Mouse (Mus musculus) lung, embryonic 16.5 days (tissue): ENCODE measurements around the gene Thrap3. TPM values are rescaled to one million over a fixed set of nuclear protein-coding genes. Genes with fewer than 3 reads are reported as not detected.
"Not testable (repeated sequence)": the region's sequence is repeated elsewhere in the genome, so short reads cannot be mapped to it uniquely, and the experiment has no call there.

Experiments used
- ATAC-seq: fragments of 200-750 bp; cut with Nextera tagmentation; 2 replicates; pipeline ENCODE4 v1.8.0; 2017; ENCODE audit warnings: low read depth, mild to moderate bottlenecking, moderate library complexity
- H3K27ac ChIP-seq: fragments of 300-500 bp; sonication (generic); 2 replicates; pipeline ENCODE4 v1.5.1; 2014; ENCODE audit warnings: mild to moderate bottlenecking, control low read depth, low read length
- H3K27me3 ChIP-seq: fragments of 300-500 bp; sonication (generic); 2 replicates; pipeline ENCODE4 v1.6.1; 2014; ENCODE audit warnings: low read depth, low read length, mixed read lengths; ENCODE audit not compliant: control insufficient read depth, insufficient read depth
- H3K36me3 ChIP-seq: fragments of 300-500 bp; sonication (generic); 2 replicates; pipeline ENCODE4 v1.6.1; 2014; ENCODE audit warnings: low read length; ENCODE audit not compliant: control insufficient read depth, insufficient read depth
- H3K4me1 ChIP-seq: fragments of 300-500 bp; sonication (generic); replicated peaks from 2 replicates; pipeline ENCODE4 v1.6.1; 2014; ENCODE audit warnings: low read length, mixed read lengths; ENCODE audit not compliant: control insufficient read depth, insufficient read depth
- H3K4me2 ChIP-seq: fragments of 300-500 bp; sonication (generic); 2 replicates; pipeline ENCODE4 v1.6.1; 2014; ENCODE audit warnings: low read depth, low read length, control low read depth
- H3K4me3 ChIP-seq: fragments of 300-500 bp; sonication (generic); 2 replicates; pipeline ENCODE4 v1.5.1; 2014; ENCODE audit warnings: mild to moderate bottlenecking, low read length, control low read depth
- H3K9ac ChIP-seq: fragments of 300-500 bp; sonication (generic); 2 replicates; pipeline ENCODE4 v1.6.1; 2014; ENCODE audit warnings: low read length, control low read depth
- H3K9me3 ChIP-seq: fragments of 300-500 bp; sonication (generic); 2 replicates; pipeline ENCODE4 v1.6.1; 2016; ENCODE audit warnings: low read length; ENCODE audit not compliant: control insufficient read depth
- WGBS: fragments of 180-500 bp; shearing (Covaris S2); extraction: QIAGEN DNeasy Blood & Tissue Kit; methylation state at CpG from one replicate; pipeline ENCODE4 v1.1.7; 2014; 5-methylcytosine and 5-hydroxymethylcytosine counted together
- polyA plus RNA-seq: library from polyadenylated mRNA; unstranded; fragments of >200 nt; fragmentation: Nextera tagmentation; extraction: Ambion mirVana; gene quantifications from 2 replicates; pipeline ENCODE4 v1.2.1, GENCODE M21; 2015

Thrap3 gene
- polyA plus RNA-seq, 1 experiment from 2014 or later = 213 TPM

DNA sequence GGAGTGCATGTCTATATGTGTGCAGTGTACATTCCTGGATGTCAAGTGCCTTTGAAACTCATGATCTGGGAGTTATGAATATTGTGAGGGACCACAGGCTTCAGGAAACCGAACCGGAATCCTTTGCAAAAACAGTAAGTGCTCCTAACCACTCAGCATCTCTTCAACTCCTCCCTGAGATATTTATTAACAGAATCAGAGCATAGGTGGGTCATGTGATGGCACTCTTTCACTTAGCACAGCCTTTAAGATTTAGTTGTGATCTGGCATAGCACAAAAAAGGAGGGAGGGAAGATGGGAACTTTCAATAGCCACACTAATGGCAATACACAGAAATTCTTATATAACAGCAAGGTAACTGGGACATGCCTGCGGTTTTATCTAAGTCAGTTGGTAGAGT lies 15.5 kb downstream of the Thrap3 start:
- Histone ChIP-seq H3K9ac (no peak overlapping the region), H3K4me2 (no peak overlapping the region), H3K4me1 (peaks cover 3% of the 10 kb centered on the region; the same call in 1 of the 2 replicates), H3K9me3 (no peaks in the 10 kb centered on the region), H3K27ac (no peak overlapping the region), H3K27me3 (no peaks in the 10 kb centered on the region), H3K4me3 (no peak overlapping the region), H3K36me3 (peaks cover 19% of the 10 kb centered on the region)
- ATAC-seq = no peak
- 67% methylated on average over 3 of the region's 3 CpGs for WGBS

DNA sequence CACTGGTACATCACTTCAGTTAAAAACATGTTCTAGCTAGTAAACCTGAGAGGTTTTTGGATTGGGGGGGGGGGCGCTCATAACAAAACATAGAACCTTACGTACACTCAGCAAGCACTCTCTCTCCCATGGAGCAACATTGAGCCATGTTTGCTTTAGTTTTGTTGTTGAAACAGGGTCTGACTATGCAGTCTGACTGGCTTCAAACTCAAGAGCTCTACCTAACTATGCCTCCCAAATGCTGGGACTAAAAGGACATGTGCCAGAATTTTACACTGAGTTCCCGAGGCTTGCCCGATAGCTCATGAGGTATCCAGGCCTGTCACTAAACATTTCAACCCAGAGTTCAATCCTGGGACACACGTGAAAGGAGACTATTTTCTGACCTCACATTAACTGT lies 19.5 kb downstream of the Thrap3 start:
- Histone ChIP-seq H3K36me3 (peaks cover 24% of the 10 kb centered on the region), H3K27me3 (no peaks in the 10 kb centered on the region), H3K27ac (no peak overlapping the region), H3K4me3 (no peak overlapping the region), H3K9me3 (no peaks in the 10 kb centered on the region), H3K4me1 (peaks cover 3% of the 10 kb centered on the region; the same call in 1 of the 2 replicates), H3K9ac (no peak overlapping the region), H3K4me2 (no peak overlapping the region)
- 76% methylated on average over 5 of the region's 5 CpGs for WGBS
- no peak for ATAC-seq

DNA sequence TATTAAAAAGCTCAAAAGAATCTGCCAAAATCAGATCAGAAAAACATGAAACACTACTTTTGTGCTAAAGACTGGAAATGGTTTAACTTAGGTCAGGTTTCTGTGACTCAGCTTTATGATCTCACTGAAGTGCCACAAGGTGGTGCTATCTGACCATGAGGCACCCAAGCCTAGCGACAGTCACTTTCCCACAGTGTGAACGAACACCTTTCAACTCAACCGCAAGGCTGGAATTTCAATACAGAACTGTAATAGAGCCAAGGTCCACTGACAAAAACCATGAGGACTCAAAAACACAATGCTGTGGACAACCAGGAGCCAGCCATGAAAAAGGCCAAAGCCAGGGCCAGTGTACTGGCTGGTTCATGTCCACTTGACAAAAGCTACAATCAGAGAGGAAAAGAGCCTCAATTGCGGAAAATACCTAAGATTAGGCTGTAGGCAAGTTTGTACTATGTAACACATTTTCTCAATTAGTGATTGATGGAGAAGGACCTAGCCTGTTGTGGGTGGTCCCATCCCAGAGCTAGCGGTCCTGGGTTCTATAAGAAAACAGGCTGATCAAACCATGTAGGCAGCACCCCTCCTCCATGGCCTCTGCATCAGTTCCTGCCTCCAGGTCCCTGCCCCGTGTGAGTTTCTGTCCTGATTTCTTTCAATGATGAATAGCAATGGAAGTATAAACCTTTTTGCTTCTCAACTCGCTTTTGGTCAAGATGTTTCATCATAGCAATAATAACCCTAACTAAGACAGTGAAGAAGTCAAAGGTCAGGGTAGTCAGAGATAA lies 21.2 kb downstream of the Thrap3 start:
- Histone ChIP-seq H3K27me3 (no peaks in the 10 kb centered on the region), H3K9ac (no peak overlapping the region), H3K4me1 (no peaks in the 10 kb centered on the region), H3K4me3 (no peak overlapping the region), H3K27ac (no peak overlapping the region), H3K9me3 (no peaks in the 10 kb centered on the region), H3K36me3 (peaks cover 34% of the 10 kb centered on the region), H3K4me2 (no peak overlapping the region)
- peak; percentile 68; the same call in 1 of the 2 replicates for ATAC-seq
- 51% methylated on average over 7 of the region's 7 CpGs for WGBS

DNA sequence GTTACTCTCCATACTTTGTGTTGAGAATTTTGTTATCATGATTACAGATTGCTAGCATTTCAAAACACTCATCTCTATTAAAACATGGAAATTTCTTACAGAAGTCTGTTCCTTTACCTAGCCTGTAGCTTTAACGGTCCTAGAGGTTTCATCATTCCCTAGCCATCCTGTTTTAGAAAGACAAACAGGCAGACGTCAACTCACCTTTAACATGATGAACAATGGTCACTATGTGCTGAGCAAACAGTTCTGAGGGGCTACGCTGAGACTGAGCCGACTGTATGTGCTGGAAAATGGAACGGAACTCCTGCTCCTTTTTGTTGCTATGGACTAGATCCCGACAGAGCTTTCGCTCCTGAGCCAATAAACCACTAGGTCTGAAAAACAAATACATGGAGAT lies 26.6 kb downstream of the Thrap3 start:
- ATAC-seq, H3K9ac ChIP-seq, H3K27me3 ChIP-seq, H3K9me3 ChIP-seq, H3K4me1 ChIP-seq, H3K4me2 ChIP-seq, H3K27ac ChIP-seq, H3K4me3 ChIP-seq: not testable (repeated sequence)
- peaks cover 59% of the 10 kb centered on the region for H3K36me3 ChIP-seq
- 78% methylated on average over 7 of the region's 7 CpGs for WGBS

DNA sequence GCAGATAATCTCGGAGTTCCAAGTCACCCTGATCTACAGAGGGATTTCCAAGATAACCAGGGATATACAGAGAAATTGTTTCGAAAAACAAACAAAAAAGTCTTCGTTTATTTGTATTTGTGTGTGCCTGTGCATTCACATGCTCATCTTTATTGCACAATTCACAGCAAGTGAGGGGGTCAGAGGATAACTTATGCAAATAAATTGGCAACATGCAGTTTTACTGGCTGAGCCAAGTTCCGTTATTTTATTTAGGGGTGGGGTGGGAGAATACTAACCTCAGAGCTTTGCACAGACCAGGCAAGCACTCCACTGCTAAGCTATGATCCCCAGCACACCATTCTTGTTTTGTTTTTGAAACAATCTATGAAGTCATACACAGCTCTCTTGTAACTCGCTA lies 28.8 kb downstream of the Thrap3 start:
- Histone ChIP-seq H3K4me1 (no peaks in the 10 kb centered on the region), H3K4me3 (no peak overlapping the region), H3K27ac (no peak overlapping the region), H3K9ac (no peak overlapping the region), H3K27me3 (no peaks in the 10 kb centered on the region), H3K9me3 (no peaks in the 10 kb centered on the region), H3K36me3 (peaks cover 65% of the 10 kb centered on the region), H3K4me2 (no peak overlapping the region)
- WGBS = 87% methylated on average over 5 of the region's 5 CpGs
- no peak for ATAC-seq

DNA sequence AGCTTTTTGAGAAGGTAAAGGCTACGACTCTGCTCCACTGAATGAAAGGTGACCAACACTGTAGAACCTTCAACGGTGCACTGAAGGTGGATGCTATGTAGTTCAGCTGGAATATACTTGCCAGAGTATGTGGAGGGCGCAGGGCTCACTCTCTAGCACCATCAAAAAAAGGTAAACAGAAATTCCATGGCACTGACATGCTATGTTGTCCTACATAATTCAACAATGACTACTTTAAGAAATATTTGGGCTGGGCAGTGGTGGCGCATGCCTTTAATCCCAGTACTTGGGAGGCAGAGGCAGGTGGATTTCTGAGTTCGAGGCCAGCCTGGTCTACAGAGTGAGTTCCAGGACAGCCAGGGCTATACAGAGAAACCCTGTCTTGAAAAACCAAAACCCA lies 31.8 kb downstream of the Thrap3 start:
- not testable (repeated sequence) for H3K4me2 ChIP-seq, H3K9me3 ChIP-seq, H3K27me3 ChIP-seq, H3K27ac ChIP-seq, H3K9ac ChIP-seq, H3K4me3 ChIP-seq, ATAC-seq, H3K4me1 ChIP-seq
- WGBS = 92% methylated on average over 5 of the region's 5 CpGs
- H3K36me3 ChIP-seq = peaks cover 71% of the 10 kb centered on the region

DNA sequence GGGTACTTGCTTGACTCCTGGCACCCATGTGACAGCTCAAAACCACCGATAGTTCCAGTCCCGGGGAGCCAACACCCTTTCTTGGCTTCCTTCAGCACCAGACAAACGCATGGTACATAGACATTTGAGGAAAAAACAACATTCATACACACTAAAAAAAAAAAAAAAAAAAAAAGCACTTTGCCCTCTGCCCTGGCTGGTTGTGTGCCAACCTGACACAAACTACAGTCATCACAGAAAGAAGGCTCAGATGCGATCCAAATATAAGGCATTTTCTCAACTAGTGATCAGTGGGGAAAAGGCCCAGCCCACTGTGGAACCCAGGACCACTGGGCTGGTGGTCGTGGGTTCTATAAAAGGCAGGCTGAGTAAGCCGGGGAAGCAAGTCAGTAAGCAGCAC lies 33.7 kb downstream of the Thrap3 start:
- Histone ChIP-seq H3K9me3 (no peaks in the 10 kb centered on the region), H3K4me1 (no peaks in the 10 kb centered on the region), H3K4me2 (no peak overlapping the region), H3K27me3 (no peaks in the 10 kb centered on the region), H3K9ac (no peak overlapping the region), H3K36me3 (peaks cover 60% of the 10 kb centered on the region), H3K4me3 (no peak overlapping the region), H3K27ac (no peak overlapping the region)
- WGBS = 79% methylated on average over 6 of the region's 6 CpGs
- no peak for ATAC-seq

DNA sequence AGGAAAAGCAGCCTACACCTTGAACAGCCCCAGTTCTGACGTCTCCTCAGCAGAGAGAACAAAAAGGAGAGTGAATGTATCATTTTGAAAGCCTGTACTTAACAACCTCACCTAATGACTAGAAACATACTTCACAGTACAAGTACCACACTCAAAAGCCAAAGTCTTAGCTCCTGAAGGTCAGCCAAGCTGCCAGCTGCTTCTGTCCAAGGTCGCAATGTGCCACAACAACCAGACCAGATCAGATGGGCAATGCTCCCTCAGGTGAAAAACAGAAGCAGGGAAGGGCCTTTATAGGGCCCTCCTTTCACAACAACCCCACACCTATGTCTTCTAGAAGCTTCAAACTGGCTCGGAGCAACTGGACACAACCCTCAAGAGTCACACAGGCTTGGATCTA lies 36.5 kb downstream of the Thrap3 start:
- no peak for ATAC-seq
- WGBS = 70% methylated on average over 3 of the region's 3 CpGs
- no peak overlapping the region for H3K4me2 ChIP-seq
- no peak overlapping the region for H3K4me3 ChIP-seq
- H3K9ac ChIP-seq = no peak overlapping the region
- H3K9me3 ChIP-seq = no peaks in the 10 kb centered on the region
- H3K27ac ChIP-seq = no peak overlapping the region
- no peaks in the 10 kb centered on the region for H3K27me3 ChIP-seq
- peaks cover 45% of the 10 kb centered on the region for H3K36me3 ChIP-seq
- H3K4me1 ChIP-seq = peaks cover 11% of the 10 kb centered on the region

DNA sequence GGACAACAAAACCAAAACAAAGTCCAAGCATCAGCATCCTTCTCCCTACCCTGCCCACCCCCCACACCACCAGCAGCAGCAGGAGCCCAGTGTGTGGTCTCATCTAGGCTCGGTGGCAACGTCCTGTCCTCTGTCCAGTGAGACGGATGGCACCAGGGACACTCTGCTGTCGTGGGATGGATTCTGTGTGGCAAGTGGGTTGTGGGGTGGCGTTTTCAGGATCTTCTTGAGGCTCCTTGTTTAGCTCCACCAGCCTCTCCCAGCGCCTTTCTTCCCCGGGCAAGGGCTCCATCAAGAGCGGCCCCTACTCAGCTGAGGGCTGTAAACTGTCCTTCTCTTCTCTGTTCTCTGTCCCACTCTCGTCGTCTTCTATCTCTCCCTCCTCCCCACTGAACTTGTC lies 37.5 kb downstream of the Thrap3 start:
- H3K9ac ChIP-seq, H3K4me2 ChIP-seq, ATAC-seq, H3K27ac ChIP-seq, H3K9me3 ChIP-seq, H3K4me3 ChIP-seq, H3K27me3 ChIP-seq: not testable (repeated sequence)
- Histone ChIP-seq H3K4me1 (peaks cover 11% of the 10 kb centered on the region), H3K36me3 (peaks cover 38% of the 10 kb centered on the region)
- 62% methylated on average over 8 of the region's 10 CpGs for WGBS
